Mouse (Mus musculus) left cerebral cortex, adult 2 months (tissue): ENCODE data around the gene Gfer. TPM values are rescaled to one million over a fixed set of nuclear protein-coding genes. Genes with fewer than 3 reads are reported as not detected.
A peak's percentile ranks its signal among the peaks of the same experiment; 100 is the strongest.

ENCODE experiments used
- DNase-seq, 2 experiments: peaks; one replicate each; pipeline ENCODE4 v3.0.0; 2021 to 2022; ENCODE audit warnings: low spot score in 2 of 2, mixed read lengths in 1 of 2; ENCODE audit errors: extremely low spot score in 1 of 2
- H3K27ac ChIP-seq: fragments of 200-600 bp; 2 replicates; pipeline ENCODE4 v1.8.1; 2022
- H3K4me3 ChIP-seq: fragments of 200-600 bp; 2 replicates; pipeline ENCODE4 v1.8.1; 2022
- CTCF ChIP-seq: fragments of 200-600 bp; IDR thresholded peaks from 2 replicates; pipeline ENCODE4 v1.8.1; 2022; ENCODE audit warnings: antibody characterized with exemption, mild to moderate bottlenecking, moderate library complexity
- intact Hi-C: fragments of 180-260 bp; cut with DNase I; formaldehyde crosslinking; loops from one replicate; pipeline ENCODE4 v1.15.1; 2025
- total RNA-seq, 2 experiments: library from RNA; stranded (reverse); gene quantifications; 2 replicates each; pipeline ENCODE4 v1.2.3; 2021

The Gfer gene
- total RNA-seq, 2 experiments from 2014 or later, result 20.0 to 23.2 TPM

DNA sequence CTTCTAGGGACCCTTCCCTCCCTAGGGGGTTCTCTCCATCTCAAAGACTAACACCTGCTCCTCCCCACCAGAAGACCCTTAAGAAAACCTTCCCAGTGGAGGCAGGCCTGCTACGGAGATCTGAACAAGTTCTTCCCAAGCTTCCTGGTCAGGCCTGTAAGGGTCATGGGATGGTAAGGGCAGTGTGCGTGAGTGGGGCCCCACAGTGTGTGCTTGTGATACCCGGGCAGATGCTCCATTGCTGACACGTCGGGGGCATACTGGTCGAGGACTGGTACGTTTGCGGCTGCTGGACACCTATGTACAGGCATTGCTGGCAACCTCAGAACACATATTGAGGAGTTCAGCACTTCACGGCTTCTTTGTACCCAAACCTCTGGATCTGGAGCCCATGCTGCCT lies 2.8 kb upstream of the Gfer start:
- no peak for DNase-seq
- intact Hi-C loops, result no loop called here
- H3K4me3 ChIP-seq, result no peak overlapping the region
- H3K27ac ChIP-seq, result no peak overlapping the region
- TF ChIP-seq CTCF, result no peak

DNA sequence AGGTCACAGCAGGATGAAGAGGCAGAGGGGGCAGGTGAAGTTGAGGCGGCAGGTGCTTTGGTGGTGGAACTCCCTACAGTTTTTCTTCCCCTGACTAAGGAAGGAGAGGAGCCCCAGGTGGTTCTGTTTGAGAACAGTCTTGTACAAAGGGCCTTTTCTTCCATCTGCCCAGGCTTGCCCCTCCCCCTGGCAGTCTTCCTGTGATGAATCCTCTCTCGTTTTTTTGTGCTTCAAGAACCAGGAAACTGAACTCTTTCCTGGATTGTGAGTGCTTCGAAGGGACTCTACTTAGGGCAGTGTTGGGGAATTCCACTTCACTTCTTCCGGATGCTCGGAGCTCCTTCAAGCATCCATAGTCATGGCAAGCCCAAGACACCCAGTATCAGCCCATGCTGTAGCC lies 2.0 kb upstream of the Gfer start:
- intact Hi-C loops, result no loop called here
- H3K4me3 ChIP-seq, result no peak overlapping the region
- H3K27ac ChIP-seq, result no peak overlapping the region
- TF ChIP-seq CTCF, result no peak
- DNase-seq, result no peak

DNA sequence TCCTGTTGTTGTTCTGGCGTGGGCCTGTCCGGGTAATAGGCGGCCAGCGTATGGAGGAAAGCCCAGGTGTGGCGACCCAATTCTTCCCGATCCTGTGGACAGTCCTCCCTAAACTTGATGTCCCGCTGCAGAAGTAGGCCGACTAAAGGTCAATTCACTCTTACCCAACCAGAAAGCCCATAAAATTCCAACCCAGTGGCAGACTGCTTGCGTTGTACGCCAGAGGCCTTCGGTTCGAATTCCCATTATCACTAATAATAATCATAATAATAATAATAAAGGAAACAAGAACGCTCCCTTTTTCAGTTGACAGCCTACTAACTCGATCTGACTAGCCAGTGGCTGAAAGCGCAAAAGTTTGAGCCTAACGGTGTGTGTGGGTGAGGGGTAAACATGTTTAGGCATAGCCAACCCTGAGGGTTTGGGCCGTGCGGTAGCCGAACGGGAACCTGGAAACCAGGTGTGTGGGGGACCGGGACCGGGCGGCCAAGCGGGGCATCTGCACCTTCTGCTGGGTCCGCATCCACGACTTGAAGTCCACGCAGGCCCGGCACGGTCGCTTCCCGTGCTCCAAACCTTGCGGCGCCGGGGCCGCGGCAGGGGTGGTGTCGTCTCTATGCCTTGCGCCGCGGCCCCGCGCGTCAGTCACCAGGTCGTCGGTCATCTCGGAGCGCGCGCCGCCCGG lies 488 bp downstream of the Gfer start:
- TF ChIP-seq CTCF, result no peak
- DNase-seq, result no peak
- H3K27ac ChIP-seq, result peak overlapping the region; percentile 83
- peak overlapping the region; percentile 55 for H3K4me3 ChIP-seq
- intact Hi-C loops, result no loop called here

DNA sequence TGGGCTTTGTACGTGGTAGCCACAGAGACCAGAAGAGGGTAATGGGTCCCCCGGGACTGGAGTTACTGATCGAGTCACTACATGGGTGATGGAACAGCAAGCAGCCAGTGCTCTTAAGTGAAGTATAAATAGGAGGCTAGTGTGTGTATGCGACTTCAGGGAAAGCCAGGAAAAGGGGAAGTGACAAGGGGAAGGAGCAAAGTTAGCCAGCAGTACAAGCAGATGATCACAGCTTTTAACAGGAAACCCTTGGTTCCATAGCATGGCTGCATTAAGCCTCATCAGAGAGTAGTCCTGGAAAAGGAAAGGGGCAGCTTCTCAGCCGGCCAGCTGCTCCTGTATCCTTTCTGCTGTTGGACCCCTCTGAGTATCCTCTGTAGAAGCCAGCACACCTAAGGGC lies 3.6 kb downstream of the Gfer start:
- no peak for DNase-seq
- Histone ChIP-seq H3K4me3 (no peak overlapping the region), H3K27ac (no peak overlapping the region)
- no peak for TF ChIP-seq CTCF
- intact Hi-C loops, result no loop called here

DNA sequence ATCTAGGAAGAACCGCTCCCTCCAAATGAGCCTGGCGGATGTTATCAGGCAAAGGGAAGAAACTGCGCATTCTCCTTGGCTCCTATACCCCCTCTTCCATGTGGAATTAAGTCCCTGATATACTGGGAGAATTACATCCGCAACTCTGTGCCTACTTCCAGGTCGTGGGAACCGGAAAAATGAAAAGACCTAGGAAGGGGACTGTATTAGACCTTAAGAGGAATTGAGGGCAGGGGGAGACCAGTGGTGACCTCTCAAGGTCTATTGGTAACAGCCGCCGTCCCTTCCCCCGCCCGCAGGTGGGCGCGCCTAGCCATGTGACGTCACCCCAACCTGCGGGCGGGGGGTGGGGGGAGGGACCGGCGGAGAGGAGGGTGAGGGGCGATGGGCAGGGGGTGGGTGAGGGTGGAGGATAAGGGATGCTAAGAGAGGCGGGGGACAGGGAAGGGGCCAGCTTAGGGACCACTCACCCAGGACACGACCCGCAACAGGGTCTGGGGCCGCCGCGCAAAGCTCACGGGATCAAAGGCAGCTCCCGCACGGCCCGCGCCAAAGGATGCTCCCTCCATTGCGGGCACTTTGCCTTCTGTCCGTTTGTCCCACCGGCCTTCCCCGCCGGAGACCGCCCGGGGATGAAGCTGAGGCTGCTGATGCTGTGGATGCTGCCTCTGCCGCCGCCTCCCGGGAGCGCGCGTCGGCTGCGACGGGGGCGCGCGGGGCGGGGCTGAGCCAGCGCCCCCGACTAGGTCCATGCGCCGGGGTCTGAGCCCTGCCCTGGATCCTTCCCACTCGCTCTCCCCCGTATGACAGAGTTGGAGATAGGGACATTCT lies 6.5 kb downstream of the Gfer start, which contains the start of gene Syngr3:
TSS of gene Syngr3 (minus strand) at position 705 of the 831 bp plus-strand sequence.
- intact Hi-C loops, result no loop called here
- peak; percentile 59 to 61 for DNase-seq
- Histone ChIP-seq H3K4me3 (peak within 1 kb of the TSS; percentile 67), H3K27ac (peak within 1 kb of the TSS; percentile 99)
- no peak; the same call in 1 of the 2 replicates for TF ChIP-seq CTCF

DNA sequence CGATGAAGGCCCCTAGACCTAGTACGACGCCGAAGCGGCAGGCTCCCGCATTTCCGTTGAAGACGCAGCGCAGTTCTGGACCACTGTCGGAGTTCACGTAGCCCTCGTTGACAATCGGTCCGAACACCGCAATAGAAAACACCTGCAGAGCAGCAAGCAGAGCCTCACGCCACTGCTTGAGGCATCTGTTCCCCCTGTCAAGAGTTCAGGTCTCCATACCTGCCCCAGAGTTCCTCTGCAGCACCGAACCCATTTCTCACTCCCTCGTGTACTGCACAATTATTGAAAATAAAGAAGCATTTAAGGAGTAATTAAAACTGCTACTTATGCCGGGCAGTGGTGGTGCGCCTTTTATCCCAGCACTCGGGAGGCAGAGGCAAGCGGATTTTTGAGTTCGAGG lies 8.4 kb downstream of the Gfer start:
- Histone ChIP-seq H3K4me3 (peak overlapping the region; percentile 67), H3K27ac (no peak overlapping the region)
- no peak for DNase-seq
- TF ChIP-seq CTCF, result no peak
- intact Hi-C loops, result no loop called here

DNA sequence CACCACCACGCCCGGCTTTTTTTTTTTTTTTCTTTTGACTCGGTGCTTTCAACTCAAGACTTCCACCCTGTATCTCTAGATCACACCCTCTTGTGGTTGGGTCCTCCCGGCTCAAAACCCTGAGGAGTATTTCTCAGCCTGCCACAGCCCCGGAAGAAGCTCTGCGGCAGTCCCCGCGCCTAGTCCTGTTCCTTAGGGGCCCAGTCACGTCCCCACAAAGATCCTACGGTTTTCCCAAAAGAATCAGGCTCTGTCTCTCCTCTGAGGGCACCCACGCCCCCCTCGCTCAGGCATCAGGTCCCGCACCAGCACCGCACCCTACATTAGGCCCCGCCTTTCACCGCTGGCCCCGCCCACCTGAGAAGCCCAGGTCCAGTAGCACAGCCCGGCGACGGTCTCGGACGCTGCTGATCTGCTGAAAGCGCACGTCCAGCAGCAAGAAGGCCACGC lies 8.8 kb downstream of the Gfer start:
- H3K4me3 ChIP-seq, result peak overlapping the region; percentile 67
- peak in 1 of 2 experiments; percentile 42 for DNase-seq
- TF ChIP-seq CTCF, result no peak
- H3K27ac ChIP-seq, result no peak overlapping the region
- intact Hi-C loops, result no loop called here

DNA sequence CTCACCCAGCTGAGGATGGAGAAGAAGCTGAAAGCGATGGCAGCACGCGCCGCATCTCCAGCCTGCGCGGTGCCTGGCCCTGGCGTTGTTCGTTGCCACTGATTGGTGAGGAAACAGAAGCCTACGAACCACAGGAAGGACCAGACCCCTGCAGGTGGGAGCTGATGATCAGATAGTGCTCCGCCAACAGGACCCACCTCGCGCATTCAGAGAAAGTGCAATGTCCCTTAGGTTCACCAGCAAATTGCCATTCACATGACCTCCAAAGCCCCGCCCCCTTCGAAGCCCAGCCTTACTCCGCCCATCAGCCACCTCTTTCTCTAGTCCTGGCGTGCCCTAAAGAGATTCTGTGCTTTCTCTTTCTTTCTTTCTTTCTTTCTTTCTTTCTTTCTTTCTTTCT lies 9.4 kb downstream of the Gfer start:
- intact Hi-C loops, result no loop called here
- TF ChIP-seq CTCF, result no peak
- no peak overlapping the region for H3K4me3 ChIP-seq
- no peak overlapping the region for H3K27ac ChIP-seq
- DNase-seq, result no peak

DNA sequence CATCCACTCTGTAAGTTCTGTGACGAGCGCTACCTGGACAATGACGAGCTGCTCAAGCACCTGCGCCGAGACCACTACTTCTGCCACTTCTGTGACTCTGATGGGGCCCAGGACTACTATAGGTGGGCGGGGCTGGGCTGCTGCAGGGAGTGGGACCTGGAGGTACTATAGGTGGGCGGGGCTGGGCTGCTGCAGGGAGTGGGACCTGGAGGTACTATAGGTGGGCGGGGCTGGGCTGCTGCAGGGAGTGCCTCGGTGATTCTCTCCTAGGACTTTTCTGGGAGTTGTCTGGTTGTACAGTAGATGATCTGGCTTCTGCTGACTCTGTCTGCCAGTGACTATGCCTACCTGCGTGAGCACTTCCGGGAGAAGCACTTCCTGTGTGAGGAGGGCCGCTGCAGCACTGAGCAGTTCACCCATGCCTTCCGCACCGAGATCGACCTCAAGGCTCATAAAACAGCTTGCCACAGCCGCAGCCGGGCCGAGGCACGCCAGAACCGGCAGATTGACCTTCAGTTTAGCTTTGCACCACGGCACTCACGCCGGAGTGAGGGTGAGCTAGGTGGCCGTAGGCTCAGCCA lies 18.4 kb downstream of the Gfer start:
- intact Hi-C loops, result no loop called here
- DNase-seq, result no peak
- no peak for TF ChIP-seq CTCF
- Histone ChIP-seq H3K4me3 (no peak overlapping the region), H3K27ac (no peak overlapping the region)

DNA sequence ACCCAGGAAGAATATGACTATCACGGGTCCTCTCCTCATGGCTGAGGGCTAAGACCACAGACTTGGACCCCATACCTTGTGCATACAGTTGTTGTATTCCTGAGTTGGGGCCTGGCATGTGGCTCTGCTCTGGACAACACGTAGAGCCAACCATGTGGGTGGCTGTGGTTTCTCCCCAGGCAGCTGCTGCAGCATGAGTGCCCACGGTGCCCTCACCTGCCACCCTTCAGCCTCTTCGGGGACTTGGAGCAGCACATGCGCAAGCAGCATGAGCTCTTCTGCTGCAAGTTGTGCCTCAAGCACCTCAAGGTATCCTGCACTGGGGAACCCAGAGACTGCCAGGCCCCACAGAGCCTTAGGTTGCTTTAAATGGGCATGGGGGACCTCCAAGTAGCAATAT lies 19.1 kb downstream of the Gfer start:
- intact Hi-C loops, result no loop called here

DNA sequence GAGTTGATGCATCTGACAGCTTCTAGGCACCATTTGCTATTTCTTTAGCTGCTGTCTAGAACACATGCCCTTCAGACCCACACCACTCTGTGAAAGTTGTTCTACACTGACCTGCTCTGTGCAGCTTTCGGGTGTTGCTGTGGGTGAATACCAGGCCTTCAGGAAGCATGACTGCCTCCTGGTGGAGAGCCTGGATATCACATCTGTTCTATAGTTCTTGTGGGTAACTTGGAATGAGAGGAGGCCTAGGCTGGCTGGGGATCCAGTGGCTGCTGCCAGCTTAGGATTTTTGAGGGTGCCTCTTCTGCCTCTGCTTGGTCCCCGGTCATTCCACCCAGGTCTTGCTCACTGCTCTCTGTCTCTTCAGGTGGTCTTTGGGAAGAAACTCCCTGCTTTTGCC lies 19.8 kb downstream of the Gfer start:
- peak; percentile 74 for TF ChIP-seq CTCF
- intact Hi-C loops, result no loop called here

More for the DNA sequence above, 19.1 kb downstream of the Gfer start:
- no peak for TF ChIP-seq CTCF
- H3K4me3 ChIP-seq, result no peak overlapping the region
- no peak overlapping the region for H3K27ac ChIP-seq
- no peak for DNase-seq

DNA sequence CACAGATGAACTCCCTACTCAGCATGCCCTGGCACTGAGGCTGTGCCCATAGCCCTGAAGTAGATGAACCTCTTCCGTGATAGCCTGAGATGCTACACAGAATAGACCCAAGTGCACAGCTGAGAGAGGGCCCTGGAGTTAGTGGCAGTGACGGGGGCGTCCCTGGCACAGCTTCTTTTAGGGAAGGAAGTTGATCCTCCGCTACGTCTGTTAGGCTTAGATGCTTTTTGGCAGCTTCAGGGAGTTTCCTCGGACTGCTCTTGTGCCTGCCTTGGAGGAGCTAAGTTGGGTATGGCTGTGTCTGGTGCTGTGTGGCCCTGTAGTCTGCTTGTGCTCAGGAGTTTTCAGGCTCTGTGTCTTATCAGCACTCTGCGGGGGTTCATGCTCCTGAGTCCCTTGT lies 21.7 kb downstream of the Gfer start:
- Histone ChIP-seq H3K4me3 (no peak overlapping the region), H3K27ac (no peak overlapping the region)
- peak in 1 of 2 experiments; percentile 57 for DNase-seq
- no peak for TF ChIP-seq CTCF
- intact Hi-C loops, result no loop called here

More for the DNA sequence above, 19.8 kb downstream of the Gfer start:
- DNase-seq, result peak; percentile 54 to 56
- Histone ChIP-seq H3K4me3 (no peak overlapping the region), H3K27ac (no peak overlapping the region)
